Mouse (Mus musculus) cerebellum, adult 9-10 months (tissue): ENCODE data around the gene Vmn1r4.
A peak's percentile ranks its signal among the peaks of the same experiment; 100 is the strongest.

ENCODE experiments used
- DNase-seq: peaks from one replicate; pipeline ENCODE4 v3.0.0; 2022

Gene Vmn1r4

GRCm38 (mm10) chr6:56923726-56924707 lies at the start of gene Vmn1r4, which contains the start of gene Nt5c3:
TSS of gene Vmn1r4 (plus strand) at chr6:56924015.
TSS of gene Nt5c3 (minus strand) at chr6:56923932.
- peak; percentile 97 for DNase-seq

GRCm38 (mm10) chr6:56876870-56877269 lies 46.9 kb upstream of the Vmn1r4 start:
- no peak for DNase-seq

- no peak for DNase-seq
These were observed 45.8 kb upstream of the Vmn1r4 start for GRCm38 (mm10) chr6:56877985-56878384.

- no peak for DNase-seq
These were observed 44.4 kb upstream of the Vmn1r4 start for GRCm38 (mm10) chr6:56879352-56879955.

GRCm38 (mm10) chr6:56888561-56888960 lies 35.3 kb upstream of the Vmn1r4 start:
- DNase-seq, result peak; percentile 21

- no peak for DNase-seq
These were observed 33.1 kb upstream of the Vmn1r4 start for GRCm38 (mm10) chr6:56890762-56891161.

- DNase-seq, result no peak
These were observed 24.2 kb upstream of the Vmn1r4 start for GRCm38 (mm10) chr6:56899601-56900000.

- DNase-seq, result no peak
These were observed 22.5 kb upstream of the Vmn1r4 start for GRCm38 (mm10) chr6:56901336-56901735.

- DNase-seq, result no peak
These were observed 21.9 kb upstream of the Vmn1r4 start for GRCm38 (mm10) chr6:56901824-56902386.

- DNase-seq, result no peak
These were observed 21.0 kb upstream of the Vmn1r4 start for GRCm38 (mm10) chr6:56902606-56903520.

GRCm38 (mm10) chr6:56903831-56904230 lies 20.0 kb upstream of the Vmn1r4 start:
- DNase-seq, result no peak

GRCm38 (mm10) chr6:56904330-56904729 lies 19.5 kb upstream of the Vmn1r4 start:
- no peak for DNase-seq

- DNase-seq, result no peak
These were observed 18.8 kb upstream of the Vmn1r4 start for GRCm38 (mm10) chr6:56904982-56905381.

- no peak for DNase-seq
These were observed 18.3 kb upstream of the Vmn1r4 start for GRCm38 (mm10) chr6:56905486-56905885.

GRCm38 (mm10) chr6:56906121-56906846 lies 17.5 kb upstream of the Vmn1r4 start:
- no peak for DNase-seq

- no peak for DNase-seq
These were observed 15.8 kb upstream of the Vmn1r4 start for GRCm38 (mm10) chr6:56907973-56908372.

GRCm38 (mm10) chr6:56908397-56908796 lies 15.4 kb upstream of the Vmn1r4 start:
- DNase-seq, result no peak

GRCm38 (mm10) chr6:56908912-56909311 lies 14.9 kb upstream of the Vmn1r4 start:
- DNase-seq, result no peak

- DNase-seq, result no peak
These were observed 12.9 kb upstream of the Vmn1r4 start for GRCm38 (mm10) chr6:56910910-56911309.

GRCm38 (mm10) chr6:56913092-56913858 lies 10.5 kb upstream of the Vmn1r4 start:
- DNase-seq, result no peak

GRCm38 (mm10) chr6:56916279-56916678 lies 7.5 kb upstream of the Vmn1r4 start:
- DNase-seq, result no peak
